Mouse (Mus musculus): ENCODE measurements at regions not wholly inside any gene's neighbourhood (a gene's known extent, or its start where the extent isn't known, plus 50 kb on each side); places are given as distances from the start of the nearest gene placed in this dataset.

DNA sequence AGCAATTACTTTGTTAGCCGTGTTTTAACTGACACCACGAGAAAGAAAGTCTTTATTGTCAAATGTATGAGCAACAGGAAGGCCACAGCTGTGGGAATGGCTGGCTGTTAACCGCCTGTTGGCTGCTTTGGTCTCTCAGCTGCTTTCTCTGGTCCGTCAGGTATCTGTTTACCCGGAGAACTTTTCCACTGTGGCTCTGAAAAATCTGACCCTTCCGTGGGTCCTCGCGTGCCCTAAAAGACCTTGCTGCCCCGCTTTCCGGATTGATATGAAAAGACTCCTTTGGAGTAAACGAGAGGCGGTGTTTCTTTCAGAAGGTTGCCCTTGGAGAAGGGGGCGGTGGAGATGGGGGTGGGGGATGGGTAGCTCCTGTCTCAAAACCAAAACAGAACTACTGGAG lies 75.9 kb downstream of the Sox14 start:
- Histone ChIP-seq H3K4me1 (peaks cover 7% of the 10 kb centered on the region), H3K27ac (peak overlapping the region; percentile 62; the same call in 1 of the 2 replicates), H3K4me3 (peak overlapping the region; percentile 58), H3K9me3 (no peaks in the 10 kb centered on the region), H3K36me3 (no peaks in the 10 kb centered on the region), H3K27me3 (ENCODE audit: insufficient read depth, poor library complexity, severe bottlenecking) (0 out of 2 replicates have a peak, but pooled peaks cover 7% of the 10 kb centered on the region)
- DNase-seq (ENCODE audit: low spot score) = no peak
- WGBS = 3% methylated on average over 13 of the region's 13 CpGs

DNA sequence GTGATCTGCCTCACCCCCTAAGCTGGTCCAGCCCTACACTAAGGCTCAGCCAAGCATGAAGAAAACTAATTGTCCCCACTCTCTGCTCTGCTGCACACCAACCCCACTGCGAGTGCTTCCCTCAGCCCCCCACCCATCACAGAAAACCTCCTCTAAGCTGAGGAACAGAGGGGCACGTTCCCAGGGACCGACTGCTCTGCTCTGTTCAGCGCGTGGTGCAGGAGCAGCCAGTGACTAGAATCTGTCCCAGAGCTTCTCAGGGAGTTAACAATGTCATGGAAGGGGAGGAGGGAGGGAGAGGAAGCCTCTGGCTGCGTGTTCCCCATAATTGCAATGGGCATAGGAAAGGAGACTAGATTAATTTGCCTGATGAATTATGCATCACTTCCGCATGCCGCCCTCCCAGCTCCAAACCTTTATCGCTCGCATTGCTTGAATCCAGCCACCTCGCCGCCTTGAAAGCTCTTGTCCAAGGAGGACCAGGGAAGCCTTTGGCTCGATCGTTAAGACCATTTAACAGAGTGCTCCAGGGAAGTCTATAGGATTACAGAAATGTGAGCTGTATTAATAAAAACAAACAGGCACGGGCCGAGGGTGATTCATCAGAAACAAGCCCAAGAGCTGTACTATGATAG lies 76.5 kb downstream of the Sox14 start:
- Histone ChIP-seq H3K9me3 (no peaks in the 10 kb centered on the region), H3K27ac (peak overlapping the region; percentile 62), H3K36me3 (no peaks in the 10 kb centered on the region), H3K27me3 (ENCODE audit: insufficient read depth, poor library complexity, severe bottlenecking) (0 out of 2 replicates have a peak, but pooled peaks cover 7% of the 10 kb centered on the region), H3K4me3 (peak overlapping the region; percentile 58), H3K4me1 (peaks cover 7% of the 10 kb centered on the region)
- no peak for DNase-seq (ENCODE audit: low spot score)
- 3% methylated on average over 16 of the region's 16 CpGs for whole genome bisulfite sequencing

DNA sequence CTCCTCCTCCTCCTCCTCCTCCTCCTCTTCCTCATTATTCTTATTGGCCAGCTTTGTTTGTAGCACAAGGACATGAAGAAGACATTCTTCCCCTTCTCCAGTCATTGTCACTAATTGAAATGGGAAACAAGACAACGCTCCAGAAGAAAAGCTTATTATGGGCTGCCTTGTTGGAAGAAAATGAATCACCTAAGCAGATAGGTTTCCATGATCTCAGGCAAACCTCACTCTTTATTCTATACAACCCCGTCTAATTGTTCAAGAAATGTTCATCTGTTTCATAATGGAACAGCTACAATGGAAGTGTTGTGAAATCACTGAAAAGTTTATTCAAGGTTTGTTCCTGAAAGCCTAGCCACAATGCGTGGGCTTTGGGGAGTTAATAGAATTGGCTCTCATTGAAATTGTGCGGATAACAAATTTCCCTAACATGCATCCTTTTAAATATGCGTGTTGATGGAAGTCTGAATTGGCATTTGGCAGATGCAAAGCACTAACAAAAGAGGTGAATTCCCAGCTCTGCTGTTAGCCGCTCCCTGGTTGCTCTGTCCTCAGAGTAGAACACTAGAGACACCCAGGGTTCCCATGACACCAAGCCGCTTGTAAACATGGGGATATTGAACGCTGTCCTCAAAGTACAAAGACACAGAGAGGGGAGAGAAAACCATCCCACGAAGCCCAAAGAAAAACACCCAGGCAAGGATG lies 78.8 kb downstream of the Sox14 start:
- Histone ChIP-seq H3K36me3 (no peaks in the 10 kb centered on the region), H3K27ac (no peak overlapping the region), H3K27me3 (ENCODE audit: insufficient read depth, poor library complexity, severe bottlenecking) (0 out of 2 replicates have a peak, but pooled peaks cover 10% of the 10 kb centered on the region), H3K9me3 (no peaks in the 10 kb centered on the region), H3K4me3 (no peak overlapping the region), H3K4me1 (peaks cover 7% of the 10 kb centered on the region)
- WGBS = 70% methylated on average over 9 of the region's 9 CpGs
- DNase-seq (ENCODE audit: low spot score) = no peak

DNA sequence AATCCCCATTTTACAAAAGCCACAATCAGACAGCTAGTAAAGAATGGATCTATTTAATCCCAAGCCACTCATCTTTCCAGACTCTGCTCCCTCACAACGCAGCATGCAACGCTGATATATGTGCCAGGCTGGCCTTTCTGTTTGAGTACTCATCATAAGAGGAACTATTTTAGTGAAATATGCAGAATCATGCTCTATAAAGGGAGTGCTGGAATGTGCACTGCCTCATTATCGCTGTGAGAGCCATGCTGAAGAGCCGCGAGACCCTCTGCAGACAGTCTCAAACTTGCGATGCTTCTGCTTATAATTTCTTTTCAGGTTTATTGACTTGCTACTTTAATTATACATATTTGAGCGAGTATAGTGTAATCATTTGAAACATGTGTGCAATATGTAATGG lies 75.6 kb upstream of the Cldn18 start:
- H3K4me1 ChIP-seq = no peaks in the 10 kb centered on the region
- WGBS = 93% methylated on average over 7 of the region's 7 CpGs

DNA sequence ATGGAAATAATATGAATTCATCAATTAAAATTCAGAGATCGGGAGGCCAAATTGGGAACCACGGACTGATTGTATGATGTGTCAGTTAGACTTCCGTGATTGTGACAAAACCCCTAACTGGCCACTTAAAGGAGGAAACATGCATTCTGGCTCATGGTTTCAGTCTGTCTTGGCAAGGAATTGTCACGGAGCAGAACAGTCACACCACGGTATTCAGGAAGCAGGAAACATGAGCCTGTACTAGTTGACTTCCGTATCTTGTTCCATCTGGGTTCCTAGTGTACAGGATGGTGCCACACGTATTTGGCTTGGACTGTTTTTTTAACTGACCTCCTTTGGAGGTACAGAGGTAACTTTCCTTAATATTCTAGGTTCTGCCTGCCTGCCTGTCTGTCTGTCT lies 69.8 kb upstream of the Cldn18 start:
- Histone ChIP-seq H3K27ac (no peak overlapping the region), H3K4me1 (no peaks in the 10 kb centered on the region), H3K27me3 (ENCODE audit: insufficient read depth, poor library complexity, severe bottlenecking) (peaks cover 6% of the 10 kb centered on the region; the same call in 1 of the 2 replicates), H3K9me3 (no peaks in the 10 kb centered on the region), H3K36me3 (no peaks in the 10 kb centered on the region), H3K4me3 (no peak overlapping the region)
- no peak for DNase-seq (ENCODE audit: low spot score)
- WGBS = 75% methylated on average over 7 of the region's 7 CpGs

More for the DNA sequence above, 75.6 kb upstream of the Cldn18 start:
- Histone ChIP-seq H3K9me3 (no peaks in the 10 kb centered on the region), H3K4me3 (no peak overlapping the region), H3K27me3 (ENCODE audit: insufficient read depth, poor library complexity, severe bottlenecking) (peaks cover 9% of the 10 kb centered on the region; the same call in 1 of the 2 replicates), H3K27ac (no peak overlapping the region), H3K36me3 (no peaks in the 10 kb centered on the region)
- DNase-seq (ENCODE audit: low spot score) = no peak

DNA sequence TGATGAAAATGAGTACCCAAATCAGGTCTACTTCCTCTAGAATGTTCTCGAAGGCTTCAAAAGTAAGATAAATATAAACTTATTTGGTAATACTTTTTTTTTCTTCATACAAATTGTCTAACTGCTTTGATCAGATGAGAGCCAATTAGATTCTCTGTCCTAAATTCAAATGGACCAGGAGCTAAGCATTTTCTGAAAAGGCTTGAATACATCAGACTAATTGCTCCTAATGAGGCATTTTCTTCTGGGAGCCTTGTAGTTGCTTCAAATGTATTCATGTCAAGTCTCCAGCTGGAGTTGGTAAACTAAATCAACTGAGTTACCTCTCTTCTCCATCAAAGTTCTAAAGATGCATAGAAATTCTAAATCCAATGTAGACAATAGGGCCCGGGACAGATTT lies 66.1 kb upstream of the Cldn18 start:
- H3K27ac ChIP-seq = no peak overlapping the region
- DNase-seq (ENCODE audit: low spot score) = no peak
- no peaks in the 10 kb centered on the region for H3K27me3 ChIP-seq (ENCODE audit: insufficient read depth, poor library complexity, severe bottlenecking)
- H3K9me3 ChIP-seq = no peaks in the 10 kb centered on the region
- no peak overlapping the region for H3K4me3 ChIP-seq
- H3K4me1 ChIP-seq = no peaks in the 10 kb centered on the region
- WGBS = 88% methylated on average over 2 of the region's 2 CpGs
- no peaks in the 10 kb centered on the region for H3K36me3 ChIP-seq

DNA sequence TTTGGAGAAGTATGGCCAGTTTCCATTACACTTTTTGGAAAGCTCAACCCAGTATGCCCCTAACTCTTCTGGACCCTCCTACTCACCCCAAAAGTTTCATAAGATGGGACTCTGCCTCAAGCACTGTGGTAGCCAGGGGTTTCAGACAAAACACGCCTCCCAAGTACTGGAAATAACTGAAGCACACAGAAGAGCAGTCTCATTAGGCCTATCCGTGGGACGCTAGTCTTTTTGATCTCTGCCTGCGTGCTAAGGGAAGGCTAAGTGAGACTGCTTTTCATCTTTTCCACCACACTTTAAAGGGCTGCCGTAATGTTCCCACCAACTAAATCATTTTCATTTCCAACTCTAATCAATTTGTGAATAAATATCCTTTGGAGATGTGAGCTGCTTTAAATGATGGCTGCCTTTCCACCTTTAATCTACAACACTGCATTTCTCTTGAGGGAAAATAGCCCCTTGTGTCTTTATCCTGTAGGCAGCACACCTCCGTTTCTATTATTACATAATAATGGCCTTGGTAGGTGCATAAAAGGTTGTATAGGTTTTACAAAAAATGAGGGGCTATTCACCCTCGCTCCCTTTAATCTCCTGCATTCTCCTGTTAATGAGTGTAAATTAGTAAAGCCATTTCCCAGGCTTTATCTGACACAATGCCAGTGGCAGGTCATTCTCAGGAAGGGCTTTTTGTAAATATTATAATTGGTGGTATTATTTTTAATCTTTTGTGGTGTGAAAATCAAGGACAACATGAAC lies 65.5 kb upstream of the Cldn18 start:
- no peak overlapping the region for H3K4me3 ChIP-seq
- no peaks in the 10 kb centered on the region for H3K27me3 ChIP-seq (ENCODE audit: insufficient read depth, poor library complexity, severe bottlenecking)
- H3K27ac ChIP-seq = no peak overlapping the region
- no peaks in the 10 kb centered on the region for H3K4me1 ChIP-seq
- 70% methylated on average over 7 of the region's 7 CpGs for whole genome bisulfite sequencing
- DNase-seq (ENCODE audit: low spot score) = no peak
- H3K36me3 ChIP-seq = no peaks in the 10 kb centered on the region
- no peaks in the 10 kb centered on the region for H3K9me3 ChIP-seq

DNA sequence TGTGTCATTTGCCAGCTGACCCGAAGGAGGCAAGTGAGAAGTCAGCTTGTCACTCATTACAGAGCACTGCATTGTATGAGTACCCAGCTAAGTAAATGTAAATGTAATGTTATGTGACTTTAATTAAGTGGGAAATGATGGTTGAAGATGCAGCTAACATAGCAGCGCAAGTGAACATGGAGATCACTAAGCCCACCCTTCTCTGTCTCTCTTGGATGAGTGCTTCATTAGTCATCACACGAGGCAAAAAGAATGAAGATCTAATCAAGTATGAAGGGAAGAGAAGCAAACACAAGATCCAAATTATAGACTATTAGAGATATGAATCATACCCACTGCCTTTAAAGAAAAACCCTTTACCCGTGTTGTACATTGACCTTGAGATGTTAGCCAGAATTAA lies 61.8 kb upstream of the Cldn18 start:
- Histone ChIP-seq H3K27me3 (ENCODE audit: insufficient read depth, poor library complexity, severe bottlenecking) (no peaks in the 10 kb centered on the region), H3K36me3 (no peaks in the 10 kb centered on the region), H3K27ac (no peak overlapping the region), H3K4me3 (no peak overlapping the region), H3K9me3 (no peaks in the 10 kb centered on the region), H3K4me1 (no peaks in the 10 kb centered on the region)
- WGBS = 83% methylated on average over 4 of the region's 4 CpGs
- no peak for DNase-seq (ENCODE audit: low spot score)

DNA sequence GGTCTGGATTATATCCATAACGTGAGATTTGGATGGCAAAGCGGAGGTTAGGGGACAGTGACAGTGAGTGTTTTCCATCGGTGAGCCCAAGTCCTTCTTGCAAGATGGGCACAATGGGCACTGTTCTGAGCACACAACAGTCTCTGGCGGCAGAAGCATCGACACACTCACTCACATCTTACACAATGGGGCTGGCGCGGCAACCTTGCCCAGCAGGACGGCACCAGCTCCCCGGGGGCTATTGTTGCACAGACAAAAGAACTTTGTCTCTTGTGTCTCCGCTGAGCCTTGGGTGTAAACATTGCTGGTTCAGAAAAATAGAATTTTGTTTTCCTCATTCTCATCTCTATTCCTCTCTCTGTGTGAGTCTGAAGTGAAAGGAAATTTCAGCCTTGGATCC lies 53.6 kb upstream of the Cldn18 start:
- 22% methylated on average over 10 of the region's 10 CpGs for WGBS
- Histone ChIP-seq H3K36me3 (no peaks in the 10 kb centered on the region), H3K27ac (no peak overlapping the region), H3K4me3 (no peak overlapping the region), H3K27me3 (ENCODE audit: insufficient read depth, poor library complexity, severe bottlenecking) (no peaks in the 10 kb centered on the region), H3K4me1 (no peaks in the 10 kb centered on the region), H3K9me3 (no peaks in the 10 kb centered on the region)
- no peak for DNase-seq (ENCODE audit: low spot score)

Data from heart, embryonic 10.5 days (tissue).